In genomic region chr1:181505367-181505766, GRCm38 (mm10) we compare ENCODE assay signal across 20 mouse cellular contexts. TPM values are rescaled to one million over a fixed set of nuclear protein-coding genes. Genes with fewer than 3 reads are reported as not detected.
DNase-seq lines count a peak whose midpoint lies in the region; ATAC-seq lines count a peak whose summit lies in the region.
"Had no signal": no experiment of that assay in that cellular context is flagged by ENCODE, and none has a peak within 500 bp of the region (broad histone marks: within the 10 kb centered on the region; RNA-seq: fewer than 3 reads in every experiment).

No protein-coding gene starts in this region.

- ATAC-seq in kidney, embryonic 15.5 days (replicated peaks; ENCODE audit: low FRiP score): peak; percentile 49
- ATAC-seq in heart, embryonic 16.5 days (replicated peaks; ENCODE audit: extremely low read depth, insufficient read depth, low FRiP score): 0 out of 2 replicates have a peak, but pooled peaks have one; percentile 45
- ATAC-seq in hindbrain, embryonic 14.5 days (ENCODE audit: low FRiP score): no peak
- ATAC-seq: forebrain, embryonic 13.5 days; hindbrain, embryonic 16.5 days had no signal

- H3K27me3 ChIP-seq in kidney, embryonic 15.5 days: no peaks in the 10 kb centered on the region; the same call in 1 of the 2 replicates
- H3K27me3 ChIP-seq in heart, embryonic 16.5 days (ENCODE audit: control insufficient read depth, insufficient read depth, low read length): no peaks in the 10 kb centered on the region
- H3K27me3 ChIP-seq in hindbrain, embryonic 14.5 days (ENCODE audit: control insufficient read depth, insufficient read depth, low read length): no peaks in the 10 kb centered on the region
- H3K27me3 ChIP-seq: CH12.LX; forebrain, embryonic 13.5 days; limb, embryonic 15.5 days; neural tube, embryonic 12.5 days had no signal

- H3K9me3 ChIP-seq in kidney, embryonic 15.5 days (replicated peaks): no peaks in the 10 kb centered on the region
- H3K9me3 ChIP-seq in heart, embryonic 16.5 days (replicated peaks; ENCODE audit: control insufficient read depth, low read length): no peaks in the 10 kb centered on the region
- no peaks in the 10 kb centered on the region for H3K9me3 ChIP-seq in hindbrain, embryonic 14.5 days (ENCODE audit: control insufficient read depth, low read length)
- H3K9me3 ChIP-seq: forebrain, embryonic 13.5 days; limb, embryonic 15.5 days; neural tube, embryonic 12.5 days had no signal

- H3K4me3 ChIP-seq in kidney, embryonic 15.5 days (replicated peaks): no peak overlapping the region
- H3K4me3 ChIP-seq in heart, embryonic 16.5 days (ENCODE audit: low read length): no peak overlapping the region
- no peak overlapping the region for H3K4me3 ChIP-seq in hindbrain, embryonic 14.5 days (replicated peaks; ENCODE audit: low read length)
- H3K4me3 ChIP-seq: forebrain, embryonic 13.5 days; limb, embryonic 15.5 days; neural tube, embryonic 12.5 days had no signal

- 0 out of 2 replicates have a peak overlapping the region, but pooled peaks have one; percentile 24 for H3K4me2 ChIP-seq in kidney, embryonic 15.5 days
- H3K4me2 ChIP-seq in heart, embryonic 16.5 days (ENCODE audit: low read depth, low read length): no peak overlapping the region; the same call in 1 of the 2 replicates
- H3K4me2 ChIP-seq in hindbrain, embryonic 14.5 days (replicated peaks): no peak overlapping the region
- H3K4me2 ChIP-seq: forebrain, embryonic 13.5 days; limb, embryonic 15.5 days; neural tube, embryonic 12.5 days had no signal

- WGBS in kidney, embryonic 15.5 days: 36% methylated on average over 8 of the region's 8 CpGs
- 39% methylated on average over 8 of the region's 8 CpGs for WGBS in heart, embryonic 16.5 days
- WGBS in hindbrain, embryonic 14.5 days: 71% methylated on average over 8 of the region's 8 CpGs

- peak; percentile 76 for DNase-seq in heart, adult 11 months
- no peak for DNase-seq in heart, adult 8-10 months (ENCODE audit: low spot score)
- no peak for DNase-seq in kidney, adult 9 months
- peak; percentile 33 to 53 for DNase-seq in kidney, postnatal 4 days
- no peak for DNase-seq in adrenal gland, adult 2 months
- DNase-seq in hindbrain, embryonic 14.5 days (ENCODE audit: low spot score): no peak
- DNase-seq: cerebellum, postnatal 10 days; embryo, embryonic 11 days; spleen, adult 18-20 months had no signal

- H3K36me3 ChIP-seq in kidney, embryonic 15.5 days: no peaks in the 10 kb centered on the region
- H3K36me3 ChIP-seq in heart, embryonic 16.5 days (ENCODE audit: control insufficient read depth, insufficient read depth): no peaks in the 10 kb centered on the region
- H3K36me3 ChIP-seq in hindbrain, embryonic 14.5 days (replicated peaks; ENCODE audit: control insufficient read depth, insufficient read depth): no peaks in the 10 kb centered on the region
- H3K36me3 ChIP-seq: limb, embryonic 15.5 days; neural tube, embryonic 12.5 days had no signal

- H3K4me1 ChIP-seq in kidney, embryonic 15.5 days: peaks cover 9% of the 10 kb centered on the region; the same call in 1 of the 2 replicates
- no peaks in the 10 kb centered on the region for H3K4me1 ChIP-seq in heart, embryonic 16.5 days (ENCODE audit: control insufficient read depth, insufficient read depth, low read length)
- H3K4me1 ChIP-seq in hindbrain, embryonic 14.5 days (replicated peaks; ENCODE audit: control insufficient read depth, insufficient read depth, low read length): no peaks in the 10 kb centered on the region
- H3K4me1 ChIP-seq: forebrain, embryonic 13.5 days; neural tube, embryonic 12.5 days had no signal

- no peak overlapping the region for H3K27ac ChIP-seq in kidney, embryonic 15.5 days
- no peak overlapping the region for H3K27ac ChIP-seq in heart, embryonic 16.5 days (ENCODE audit: low read length)
- no peak overlapping the region for H3K27ac ChIP-seq in hindbrain, embryonic 14.5 days
- H3K27ac ChIP-seq: forebrain, embryonic 13.5 days; limb, embryonic 15.5 days; neural tube, embryonic 12.5 days had no signal

- no peak overlapping the region for H3K9ac ChIP-seq in kidney, embryonic 15.5 days
- H3K9ac ChIP-seq in heart, embryonic 16.5 days (ENCODE audit: low read length): no peak overlapping the region
- H3K9ac ChIP-seq in hindbrain, embryonic 14.5 days: no peak overlapping the region
- H3K9ac ChIP-seq: forebrain, embryonic 13.5 days; limb, embryonic 15.5 days; neural tube, embryonic 12.5 days had no signal

RNA-seq across cellular contexts. Expression of gene Ccdc121, which starts 5.9 kb away (rescaled TPM):
- total RNA-seq in heart, adult 8-10 months (2022): not detected
- polyA plus RNA-seq in kidney, embryonic 15.5 days (2015; fragmentation: Nextera tagmentation; extraction: Ambion mirVana): 0.08 and 0.32 TPM in 2 replicates
- 0.16 and 0.25 TPM in 2 replicates for polyA plus RNA-seq in heart, embryonic 16.5 days (2015; fragmentation: Nextera tagmentation; extraction: Ambion mirVana)
- total RNA-seq in adrenal gland, adult 2 months (2021): not detected
- not detected in 2 replicates for polyA plus RNA-seq in adrenal gland, adult 2 months (2012; rRNA removed)
- 0.11 and 0.14 TPM in 2 replicates for polyA plus RNA-seq in hindbrain, embryonic 14.5 days (2014; fragmentation: Nextera tagmentation; extraction: Ambion mirVana)
- total RNA-seq: adrenal gland, adult 18-20 months; CH12.LX; heart, adult 18-20 months had no signal
- polyA plus RNA-seq: forebrain, embryonic 13.5 days; liver, embryonic 16.5 days; neural tube, embryonic 12.5 days; stomach, embryonic 14.5 days had no signal

Comparison
In these comparisons a context has a peak if more than half of its experiments do, and no peak if none do; other contexts are left out.
1. DNase-seq: peak in heart, adult 11 months (single experiment) and kidney, postnatal 4 days (2 of 2); none in heart, adult 8-10 months (single experiment), kidney, adult 9 months (single experiment), adrenal gland, adult 2 months (single experiment) and hindbrain, embryonic 14.5 days (single experiment).